Mouse (Mus musculus) kidney, adult 11 months (tissue): Measurements from ENCODE around the gene Rps8.
"Not testable (repeated sequence)": the region's sequence is repeated elsewhere in the genome, so short reads cannot be mapped to it uniquely, and the experiment has no call there.

ENCODE experiments used
- DNase-seq: peaks from one replicate; pipeline ENCODE4 v3.0.0; 2022

The Rps8 gene

GRCm38 (mm10) chr4:117155792-117156355, at the start of gene Rps8:
Gene Rps8 (minus strand): TSS chr4:117156243.
- peak; percentile 86 for DNase-seq

- DNase-seq: no peak
Measured at GRCm38 (mm10) chr4:117202992-117203354, 46.9 kb upstream of the Rps8 start.

GRCm38 (mm10) chr4:117202046-117202991, 46.3 kb upstream of the Rps8 start:
- DNase-seq: peak; percentile 55

- no peak for DNase-seq
Measured at GRCm38 (mm10) chr4:117191804-117192203, 35.8 kb upstream of the Rps8 start.

- no peak for DNase-seq
Measured at GRCm38 (mm10) chr4:117190660-117191059, 34.6 kb upstream of the Rps8 start.

- DNase-seq: peak; percentile 49
Measured at GRCm38 (mm10) chr4:117189856-117190543, 34.0 kb upstream of the Rps8 start.

- peak; percentile 80 for DNase-seq
Measured at GRCm38 (mm10) chr4:117189382-117189855, 33.4 kb upstream of the Rps8 start.

- no peak for DNase-seq
Measured at GRCm38 (mm10) chr4:117188969-117189368, 32.9 kb upstream of the Rps8 start.

- not testable (repeated sequence) for DNase-seq
Measured at GRCm38 (mm10) chr4:117182759-117183096, 26.7 kb upstream of the Rps8 start.

- DNase-seq: peak; percentile 90
Measured at GRCm38 (mm10) chr4:117181863-117182758, 26.1 kb upstream of the Rps8 start, which contains the start of gene Kif2c. Gene Kif2c (minus strand): TSS chr4:117182639.

GRCm38 (mm10) chr4:117169936-117170335, 13.9 kb upstream of the Rps8 start:
- no peak for DNase-seq

GRCm38 (mm10) chr4:117161183-117161582, 5.1 kb upstream of the Rps8 start:
- no peak for DNase-seq

- DNase-seq: no peak
Measured at GRCm38 (mm10) chr4:117159666-117160065, 3.6 kb upstream of the Rps8 start.

- no peak for DNase-seq
Measured at GRCm38 (mm10) chr4:117156372-117156771, 329 bp upstream of the Rps8 start.

GRCm38 (mm10) chr4:117155020-117155791, 837 bp downstream of the Rps8 start:
- DNase-seq: no peak

GRCm38 (mm10) chr4:117152714-117153113, 3.3 kb downstream of the Rps8 start:
- DNase-seq: no peak

- DNase-seq: no peak
Measured at GRCm38 (mm10) chr4:117151416-117151815, 4.6 kb downstream of the Rps8 start.

GRCm38 (mm10) chr4:117150212-117150733, 5.8 kb downstream of the Rps8 start:
- no peak for DNase-seq

GRCm38 (mm10) chr4:117149291-117150211, 6.5 kb downstream of the Rps8 start:
- DNase-seq: no peak

- DNase-seq: no peak
Measured at GRCm38 (mm10) chr4:117148815-117149214, 7.2 kb downstream of the Rps8 start.
